Mouse (Mus musculus) ES-CJ7 (cell line): ENCODE results near the gene Epha3.

Experiments
- DNase-seq: peaks from one replicate; pipeline ENCODE4 v3.0.0; 2011; ENCODE audit warnings: low read depth, low spot score

The Epha3 gene

GRCm38 (mm10) chr16:63863913-63864330 lies at the start of gene Epha3:
Gene Epha3, minus strand, starts transcription at chr16:63864175.
- DNase-seq, result peak; percentile 77

GRCm38 (mm10) chr16:63903425-63903824 lies 39.5 kb upstream of the Epha3 start:
- DNase-seq, result no peak

GRCm38 (mm10) chr16:63881190-63881589 lies 17.2 kb upstream of the Epha3 start:
- DNase-seq, result no peak

- peak; percentile 41 for DNase-seq
These were observed 8.3 kb upstream of the Epha3 start for GRCm38 (mm10) chr16:63872313-63872712.

GRCm38 (mm10) chr16:63864463-63864976 lies 545 bp upstream of the Epha3 start:
- DNase-seq, result no peak

GRCm38 (mm10) chr16:63863181-63863580 lies 794 bp downstream of the Epha3 start:
- no peak for DNase-seq

GRCm38 (mm10) chr16:63857561-63857960 lies 6.4 kb downstream of the Epha3 start:
- peak; percentile 35 for DNase-seq

- DNase-seq, result peak; percentile 80
These were observed 7.1 kb downstream of the Epha3 start for GRCm38 (mm10) chr16:63856658-63857552.

- no peak for DNase-seq
These were observed 13.7 kb downstream of the Epha3 start for GRCm38 (mm10) chr16:63850297-63850696.

- no peak for DNase-seq
These were observed 21.1 kb downstream of the Epha3 start for GRCm38 (mm10) chr16:63842911-63843310.

GRCm38 (mm10) chr16:63837466-63837865 lies 26.5 kb downstream of the Epha3 start:
- no peak for DNase-seq

GRCm38 (mm10) chr16:63821164-63821563 lies 42.8 kb downstream of the Epha3 start:
- DNase-seq, result no peak

GRCm38 (mm10) chr16:63817606-63818005 lies 46.4 kb downstream of the Epha3 start:
- DNase-seq, result no peak

- no peak for DNase-seq
These were observed 47.3 kb downstream of the Epha3 start for GRCm38 (mm10) chr16:63816672-63817071.

GRCm38 (mm10) chr16:63809871-63810270 lies 54.1 kb downstream of the Epha3 start:
- no peak for DNase-seq

- no peak for DNase-seq
These were observed 55.0 kb downstream of the Epha3 start for GRCm38 (mm10) chr16:63808991-63809390.

- peak; percentile 28 for DNase-seq
These were observed 57.4 kb downstream of the Epha3 start for GRCm38 (mm10) chr16:63806437-63807129.

- DNase-seq, result no peak
These were observed 58.0 kb downstream of the Epha3 start for GRCm38 (mm10) chr16:63806025-63806424.

- DNase-seq, result no peak
These were observed 62.5 kb downstream of the Epha3 start for GRCm38 (mm10) chr16:63801436-63801835.

GRCm38 (mm10) chr16:63798341-63798740 lies 65.6 kb downstream of the Epha3 start:
- DNase-seq, result no peak

- no peak for DNase-seq
These were observed 69.7 kb downstream of the Epha3 start for GRCm38 (mm10) chr16:63794292-63794691.

- DNase-seq, result no peak
These were observed 70.2 kb downstream of the Epha3 start for GRCm38 (mm10) chr16:63793805-63794204.
